Mouse (Mus musculus) stomach, embryonic 15.5 days (tissue): ENCODE measurements around the gene Arhgef28. TPM values are rescaled to one million over a fixed set of nuclear protein-coding genes. Genes with fewer than 3 reads are reported as not detected.

Experiments used
- ATAC-seq: fragments of 200-750 bp; cut with Nextera tagmentation; 2 replicates; pipeline ENCODE4 v1.8.0; 2017; ENCODE audit warnings: low read depth, moderate number of reproducible peaks, moderate TSS enrichment; ENCODE audit not compliant: insufficient read depth, low FRiP score
- H3K27ac ChIP-seq: fragments of 300-500 bp; sonication (generic); 2 replicates; pipeline ENCODE4 v1.5.1; 2015; ENCODE audit warnings: mild to moderate bottlenecking, inconsistent platforms
- H3K27me3 ChIP-seq: fragments of 300-500 bp; sonication (generic); replicated peaks from 2 replicates; pipeline ENCODE4 v1.6.1; 2015; ENCODE audit warnings: inconsistent platforms
- H3K36me3 ChIP-seq: fragments of 300-500 bp; sonication (generic); 2 replicates; pipeline ENCODE4 v1.6.1; 2015; ENCODE audit warnings: inconsistent platforms
- H3K4me1 ChIP-seq: fragments of 300-500 bp; sonication (generic); 2 replicates; pipeline ENCODE4 v1.6.1; 2015; ENCODE audit warnings: inconsistent platforms
- H3K4me2 ChIP-seq: fragments of 300-500 bp; sonication (generic); 2 replicates; pipeline ENCODE4 v1.6.1; 2015; ENCODE audit warnings: mild to moderate bottlenecking, inconsistent platforms
- H3K4me3 ChIP-seq: fragments of 300-500 bp; sonication (generic); replicated peaks from 2 replicates; pipeline ENCODE4 v1.5.1; 2015; ENCODE audit warnings: inconsistent platforms
- H3K9ac ChIP-seq: fragments of 300-500 bp; sonication (generic); 2 replicates; pipeline ENCODE4 v1.6.1; 2015; ENCODE audit warnings: inconsistent platforms
- H3K9me3 ChIP-seq: fragments of 300-500 bp; sonication (generic); 2 replicates; pipeline ENCODE4 v1.6.1; 2016; ENCODE audit warnings: inconsistent platforms
- WGBS: fragments of 180-500 bp; shearing (Covaris S2); methylation state at CpG from one replicate; pipeline ENCODE4 v1.1.7; 2015; 5-methylcytosine and 5-hydroxymethylcytosine counted together
- polyA plus RNA-seq: library from polyadenylated mRNA; unstranded; fragments of >200 nt; fragmentation: Nextera tagmentation; extraction: Ambion mirVana; gene quantifications from 2 replicates; pipeline ENCODE4 v1.2.1, GENCODE M21; 2015

Arhgef28 gene
- polyA plus RNA-seq, 1 experiment from 2014 or later, result 23.7 TPM

DNA sequence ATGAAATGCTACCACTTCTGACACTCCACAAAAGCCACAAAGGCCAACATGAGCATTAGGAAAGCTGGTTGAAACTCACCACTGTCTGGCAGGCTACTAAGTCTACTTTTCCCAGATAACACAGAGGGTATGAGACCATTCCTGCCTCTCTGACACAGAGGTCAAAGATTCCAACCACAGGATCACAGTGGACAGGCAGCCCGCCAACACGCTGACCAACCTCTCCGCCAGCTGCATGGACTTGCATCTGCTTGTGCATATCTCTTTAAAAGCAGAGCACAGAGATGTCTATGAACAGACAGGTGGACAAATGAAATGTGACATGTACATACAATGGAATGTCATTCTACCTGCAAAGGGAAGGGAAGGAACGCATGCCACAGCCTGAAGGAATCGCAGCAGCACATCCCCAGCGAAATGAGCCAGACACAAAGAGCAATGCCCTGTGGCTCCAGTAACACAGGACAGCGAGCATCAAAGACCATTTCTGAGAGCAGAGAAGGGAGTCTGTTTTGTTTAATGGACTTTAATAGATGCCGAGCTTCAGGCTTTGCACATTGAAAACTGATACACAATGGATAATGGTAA is 59.6 kb downstream of the Arhgef28 start:
- 72% methylated on average over 8 of the region's 8 CpGs for WGBS
- Histone ChIP-seq H3K4me2 (no peak overlapping the region), H3K9me3 (no peaks in the 10 kb centered on the region), H3K36me3 (no peaks in the 10 kb centered on the region), H3K9ac (no peak overlapping the region), H3K4me1 (no peaks in the 10 kb centered on the region), H3K27ac (no peak overlapping the region), H3K4me3 (no peak overlapping the region), H3K27me3 (no peaks in the 10 kb centered on the region)
- ATAC-seq, result no peak

GRCm38 (mm10) chr13:98145310-98145709 is 60.9 kb downstream of the Arhgef28 start:
- WGBS, result 86% methylated on average over 7 of the region's 7 CpGs
- Histone ChIP-seq H3K36me3 (no peaks in the 10 kb centered on the region), H3K27me3 (no peaks in the 10 kb centered on the region), H3K9ac (no peak overlapping the region), H3K4me2 (no peak overlapping the region), H3K4me3 (no peak overlapping the region), H3K9me3 (no peaks in the 10 kb centered on the region), H3K4me1 (no peaks in the 10 kb centered on the region), H3K27ac (no peak overlapping the region)
- no peak for ATAC-seq

- H3K4me1 ChIP-seq, result no peaks in the 10 kb centered on the region
- ATAC-seq, result no peak
- H3K9ac ChIP-seq, result no peak overlapping the region
- H3K9me3 ChIP-seq, result no peaks in the 10 kb centered on the region
- H3K27me3 ChIP-seq, result no peaks in the 10 kb centered on the region
- no peak overlapping the region for H3K27ac ChIP-seq
- no peaks in the 10 kb centered on the region for H3K36me3 ChIP-seq
- no peak overlapping the region for H3K4me3 ChIP-seq
- no peak overlapping the region for H3K4me2 ChIP-seq
- 92% methylated on average over 10 of the region's 10 CpGs for WGBS
Measured at GRCm38 (mm10) chr13:98143000-98143399, 63.2 kb downstream of the Arhgef28 start.

GRCm38 (mm10) chr13:98140626-98141025 is 65.6 kb downstream of the Arhgef28 start:
- 74% methylated on average over 9 of the region's 9 CpGs for WGBS
- ATAC-seq, result no peak
- H3K27ac ChIP-seq, result no peak overlapping the region

GRCm38 (mm10) chr13:98138786-98139185 is 67.5 kb downstream of the Arhgef28 start:
- no peak for ATAC-seq
- WGBS, result 81% methylated on average over 4 of the region's 4 CpGs
- Histone ChIP-seq H3K4me1 (peaks cover 6% of the 10 kb centered on the region; the same call in 1 of the 2 replicates), H3K4me3 (no peak overlapping the region), H3K9ac (no peak overlapping the region), H3K27me3 (no peaks in the 10 kb centered on the region), H3K27ac (no peak overlapping the region), H3K9me3 (no peaks in the 10 kb centered on the region), H3K36me3 (no peaks in the 10 kb centered on the region), H3K4me2 (no peak overlapping the region)

More at GRCm38 (mm10) chr13:98140626-98141025, 65.6 kb downstream of the Arhgef28 start:
- Histone ChIP-seq H3K9ac (no peak overlapping the region), H3K27me3 (no peaks in the 10 kb centered on the region), H3K9me3 (no peaks in the 10 kb centered on the region), H3K4me2 (no peak overlapping the region), H3K36me3 (no peaks in the 10 kb centered on the region), H3K4me3 (no peak overlapping the region), H3K4me1 (peaks cover 6% of the 10 kb centered on the region; the same call in 1 of the 2 replicates)

DNA sequence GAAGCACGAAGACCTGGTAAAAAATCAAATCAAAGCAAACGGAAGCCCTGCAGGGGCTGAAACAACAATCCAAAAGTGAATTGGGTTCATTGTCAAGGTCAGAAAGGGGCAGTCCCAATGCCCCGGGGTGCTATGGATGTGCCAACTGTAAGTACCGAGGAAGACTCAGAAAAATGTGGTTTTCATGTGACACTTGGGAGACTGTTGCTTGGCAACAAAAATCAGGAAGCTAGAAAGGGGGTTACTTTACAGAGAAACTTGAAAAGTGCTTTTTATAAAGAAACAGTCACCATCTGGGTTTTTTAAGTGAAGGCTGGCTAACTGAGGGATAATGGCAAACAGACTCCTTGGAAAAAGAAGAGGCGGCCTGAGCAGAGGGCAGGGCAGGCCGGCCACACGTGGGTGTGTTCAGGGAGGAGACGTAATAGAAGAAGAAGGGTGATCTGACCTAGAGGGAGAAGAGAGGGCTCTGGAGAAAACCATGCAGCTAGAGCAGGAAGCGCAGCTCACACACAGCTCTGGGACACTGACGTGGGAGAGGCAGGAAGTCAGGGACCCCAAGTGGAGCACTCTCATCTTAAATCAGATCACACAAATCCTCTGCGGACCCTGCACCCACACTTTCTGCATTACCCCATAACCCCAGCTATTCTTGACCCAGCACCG is 70.2 kb downstream of the Arhgef28 start:
- no peak overlapping the region for H3K4me2 ChIP-seq
- H3K36me3 ChIP-seq, result no peaks in the 10 kb centered on the region
- H3K9ac ChIP-seq, result no peak overlapping the region
- peaks cover 6% of the 10 kb centered on the region; the same call in 1 of the 2 replicates for H3K4me1 ChIP-seq
- H3K27ac ChIP-seq, result no peak overlapping the region
- 52% methylated on average over 12 of the region's 12 CpGs for WGBS
- H3K9me3 ChIP-seq, result no peaks in the 10 kb centered on the region
- H3K27me3 ChIP-seq, result no peaks in the 10 kb centered on the region
- H3K4me3 ChIP-seq, result no peak overlapping the region
- ATAC-seq, result no peak

GRCm38 (mm10) chr13:98132951-98133350 is 73.3 kb downstream of the Arhgef28 start:
- H3K9me3 ChIP-seq, result no peaks in the 10 kb centered on the region
- no peak for ATAC-seq
- no peak overlapping the region for H3K4me2 ChIP-seq
- H3K4me3 ChIP-seq, result no peak overlapping the region
- H3K4me1 ChIP-seq, result peaks cover 6% of the 10 kb centered on the region; the same call in 1 of the 2 replicates
- no peak overlapping the region for H3K9ac ChIP-seq
- no peak overlapping the region for H3K27ac ChIP-seq
- no peaks in the 10 kb centered on the region for H3K27me3 ChIP-seq
- 73% methylated on average over 5 of the region's 5 CpGs for WGBS
- H3K36me3 ChIP-seq, result no peaks in the 10 kb centered on the region

DNA sequence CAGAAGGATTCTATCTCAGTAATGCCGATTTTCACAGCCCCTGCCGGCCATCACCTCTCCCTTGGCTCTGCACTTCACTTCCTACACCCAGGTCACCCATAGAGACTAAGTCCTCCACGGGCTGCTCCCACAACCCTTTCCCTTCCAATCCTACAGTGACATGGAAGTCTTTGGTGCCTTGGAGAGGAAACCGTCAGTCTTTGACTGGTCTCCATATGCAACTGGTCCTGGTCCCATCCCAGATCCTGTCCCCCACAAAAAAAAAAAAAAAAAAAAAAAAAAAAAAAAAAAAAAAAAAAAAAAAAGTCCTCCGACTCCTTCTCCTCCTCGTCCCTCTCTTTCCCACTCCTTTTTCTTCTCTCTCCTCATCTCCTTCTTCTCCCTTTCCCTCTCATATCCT is 74.0 kb downstream of the Arhgef28 start:
- H3K4me1 ChIP-seq, result peaks cover 6% of the 10 kb centered on the region; the same call in 1 of the 2 replicates
- H3K4me2 ChIP-seq, result no peak overlapping the region
- WGBS, result 72% methylated on average over 6 of the region's 6 CpGs
- no peak overlapping the region for H3K4me3 ChIP-seq
- H3K9ac ChIP-seq, result no peak overlapping the region
- no peak for ATAC-seq
- H3K27ac ChIP-seq, result no peak overlapping the region
- H3K9me3 ChIP-seq, result no peaks in the 10 kb centered on the region
- H3K36me3 ChIP-seq, result no peaks in the 10 kb centered on the region
- no peaks in the 10 kb centered on the region for H3K27me3 ChIP-seq

DNA sequence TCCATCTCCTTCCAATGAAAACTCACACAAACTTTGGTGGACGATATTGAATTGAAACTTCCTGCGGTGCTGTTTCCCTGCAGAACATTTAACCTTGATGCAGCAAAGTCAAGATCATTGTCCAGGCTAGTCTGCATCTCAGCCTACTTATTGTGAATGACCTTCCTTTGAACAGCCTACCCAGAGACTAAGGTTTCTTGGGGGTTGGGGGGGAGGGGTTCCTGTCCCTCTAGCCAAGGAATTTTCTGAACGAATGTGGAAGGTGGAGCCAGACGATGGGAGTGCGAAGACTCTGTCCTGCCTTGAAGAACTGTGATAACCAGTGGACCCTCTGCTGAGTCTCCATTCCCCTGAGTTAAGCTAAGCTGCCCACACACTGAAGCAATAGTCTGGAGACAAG is 80.6 kb downstream of the Arhgef28 start:
- Histone ChIP-seq H3K9me3 (no peaks in the 10 kb centered on the region), H3K4me1 (peaks cover 17% of the 10 kb centered on the region), H3K36me3 (no peaks in the 10 kb centered on the region), H3K27ac (no peak overlapping the region), H3K9ac (no peak overlapping the region), H3K4me3 (no peak overlapping the region), H3K27me3 (no peaks in the 10 kb centered on the region), H3K4me2 (no peak overlapping the region)
- 74% methylated on average over 5 of the region's 5 CpGs for WGBS
- ATAC-seq, result no peak

GRCm38 (mm10) chr13:98124113-98124745 is 82.0 kb downstream of the Arhgef28 start:
- H3K4me1 ChIP-seq, result peaks cover 17% of the 10 kb centered on the region
- peak; percentile 66; the same call in 1 of the 2 replicates for ATAC-seq
- no peaks in the 10 kb centered on the region for H3K9me3 ChIP-seq
- H3K4me2 ChIP-seq, result peak overlapping the region; percentile 19; the same call in 1 of the 2 replicates
- 45% methylated on average over 14 of the region's 14 CpGs for WGBS
- no peak overlapping the region for H3K9ac ChIP-seq
- no peaks in the 10 kb centered on the region for H3K36me3 ChIP-seq
- no peaks in the 10 kb centered on the region for H3K27me3 ChIP-seq
- H3K4me3 ChIP-seq, result no peak overlapping the region
- H3K27ac ChIP-seq, result peak overlapping the region; percentile 61; the same call in 1 of the 2 replicates

GRCm38 (mm10) chr13:98122766-98123165 is 83.5 kb downstream of the Arhgef28 start:
- Histone ChIP-seq H3K27me3 (no peaks in the 10 kb centered on the region), H3K4me2 (no peak overlapping the region), H3K27ac (no peak overlapping the region), H3K9ac (no peak overlapping the region), H3K36me3 (no peaks in the 10 kb centered on the region), H3K4me1 (peaks cover 19% of the 10 kb centered on the region), H3K9me3 (no peaks in the 10 kb centered on the region), H3K4me3 (no peak overlapping the region)
- WGBS, result 72% methylated on average over 4 of the region's 4 CpGs
- no peak for ATAC-seq

DNA sequence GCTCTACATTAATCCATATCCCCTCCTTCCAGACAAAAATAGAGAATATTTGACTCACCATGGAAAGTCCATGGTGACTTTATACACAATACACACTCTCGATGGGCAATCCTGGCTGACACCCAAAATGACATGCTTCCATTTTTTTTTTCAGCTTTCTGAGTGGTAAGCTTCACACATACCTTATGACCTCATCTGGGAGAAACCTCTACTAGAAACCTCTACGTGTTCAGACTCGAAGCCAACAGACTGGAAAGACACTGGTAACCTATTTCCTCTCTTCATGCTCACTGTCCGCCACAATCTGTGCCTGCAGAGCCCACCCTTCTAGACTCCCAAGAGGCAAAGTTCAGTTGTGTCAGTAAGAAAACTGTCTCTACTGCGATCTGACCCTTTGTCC is 84.2 kb downstream of the Arhgef28 start:
- Histone ChIP-seq H3K27me3 (no peaks in the 10 kb centered on the region), H3K4me3 (no peak overlapping the region), H3K36me3 (no peaks in the 10 kb centered on the region), H3K27ac (peak overlapping the region; percentile 82; the same call in 1 of the 2 replicates), H3K9me3 (no peaks in the 10 kb centered on the region), H3K9ac (no peak overlapping the region), H3K4me1 (peaks cover 24% of the 10 kb centered on the region), H3K4me2 (no peak overlapping the region)
- 59% methylated on average over 5 of the region's 5 CpGs for WGBS
- ATAC-seq, result no peak
